Mouse (Mus musculus) hindbrain, embryonic 13.5 days (tissue): Measurements from ENCODE around the gene Exosc7. TPM values are rescaled to one million over a fixed set of nuclear protein-coding genes. Genes with fewer than 3 reads are reported as not detected.

Experiments used
- ATAC-seq: fragments of 200-750 bp; cut with Nextera tagmentation; 2 replicates; pipeline ENCODE4 v1.8.0; 2017; ENCODE audit warnings: moderate TSS enrichment; ENCODE audit not compliant: low FRiP score
- H3K27ac ChIP-seq: fragments of 300-500 bp; sonication (generic); 2 replicates; pipeline ENCODE4 v1.5.1; 2015; ENCODE audit warnings: inconsistent platforms, mild to moderate bottlenecking, moderate library complexity
- H3K27me3 ChIP-seq: fragments of 300-500 bp; sonication (generic); 2 replicates; pipeline ENCODE4 v1.6.1; 2015; ENCODE audit warnings: mild to moderate bottlenecking, inconsistent platforms
- H3K36me3 ChIP-seq: fragments of 300-500 bp; sonication (generic); 2 replicates; pipeline ENCODE4 v1.6.1; 2015; ENCODE audit warnings: mild to moderate bottlenecking, inconsistent platforms
- H3K4me1 ChIP-seq: fragments of 300-500 bp; sonication (generic); replicated peaks from 2 replicates; pipeline ENCODE4 v1.6.1; 2015; ENCODE audit warnings: inconsistent platforms
- H3K4me2 ChIP-seq: fragments of 300-500 bp; sonication (generic); 2 replicates; pipeline ENCODE4 v1.6.1; 2015; ENCODE audit warnings: inconsistent platforms, mild to moderate bottlenecking, moderate library complexity
- H3K4me3 ChIP-seq: fragments of 300-500 bp; sonication (generic); 2 replicates; pipeline ENCODE4 v1.5.1; 2015; ENCODE audit warnings: mild to moderate bottlenecking, inconsistent platforms
- H3K9ac ChIP-seq: fragments of 300-500 bp; sonication (generic); 2 replicates; pipeline ENCODE4 v1.6.1; 2015; ENCODE audit warnings: mild to moderate bottlenecking, inconsistent platforms
- H3K9me3 ChIP-seq: fragments of 300-500 bp; sonication (generic); 2 replicates; pipeline ENCODE4 v1.6.1; 2016; ENCODE audit warnings: inconsistent platforms
- WGBS: fragments of 180-500 bp; shearing (Covaris S2); methylation state at CpG from one replicate; pipeline ENCODE4 v1.1.7; 2015; 5-methylcytosine and 5-hydroxymethylcytosine counted together
- polyA plus RNA-seq: library from polyadenylated mRNA; unstranded; fragments of >200 nt; fragmentation: Nextera tagmentation; extraction: Ambion mirVana; gene quantifications from 2 replicates; pipeline ENCODE4 v1.2.1, GENCODE M21; 2015

Exosc7 gene
- 75.8 and 78.1 TPM in 2 replicates for polyA plus RNA-seq

- H3K27ac ChIP-seq, result peak within 1 kb of the TSS; percentile 96
- peaks cover 28% of the 10 kb centered on the region for H3K4me1 ChIP-seq
- no peaks in the 10 kb centered on the region for H3K9me3 ChIP-seq
- ATAC-seq, result peak; percentile 95
- under 1% methylated on average over 73 of the region's 79 CpGs for WGBS
- peak within 1 kb of the TSS; percentile 93 for H3K9ac ChIP-seq
- H3K4me2 ChIP-seq, result peak within 1 kb of the TSS; percentile 77
- H3K4me3 ChIP-seq, result peak within 1 kb of the TSS; percentile 86
- H3K27me3 ChIP-seq, result no peaks in the 10 kb centered on the region
- peaks cover 15% of the 10 kb centered on the region for H3K36me3 ChIP-seq
Measured at GRCm38 (mm10) chr9:123112805-123113521, at the start of gene Exosc7, which contains the start of gene Zdhhc3. Exosc7 (plus strand) TSS chr9:123113215. Zdhhc3 (minus strand) TSS chr9:123113205.

GRCm38 (mm10) chr9:123079149-123079548 is 33.9 kb upstream of the Exosc7 start:
- no peak for ATAC-seq
- H3K9ac ChIP-seq, result no peak overlapping the region
- no peak overlapping the region for H3K4me3 ChIP-seq
- peaks cover 94% of the 10 kb centered on the region for H3K36me3 ChIP-seq
- no peak overlapping the region for H3K4me2 ChIP-seq
- H3K27ac ChIP-seq, result no peak overlapping the region
- H3K4me1 ChIP-seq, result no peaks in the 10 kb centered on the region
- 85% methylated on average over 5 of the region's 5 CpGs for WGBS
- H3K9me3 ChIP-seq, result no peaks in the 10 kb centered on the region
- H3K27me3 ChIP-seq, result no peaks in the 10 kb centered on the region

- Histone ChIP-seq H3K36me3 (peaks cover 95% of the 10 kb centered on the region), H3K9me3 (no peaks in the 10 kb centered on the region), H3K4me1 (no peaks in the 10 kb centered on the region), H3K27me3 (no peaks in the 10 kb centered on the region), H3K27ac (no peak overlapping the region), H3K4me2 (no peak overlapping the region), H3K4me3 (no peak overlapping the region), H3K9ac (no peak overlapping the region)
- ATAC-seq, result no peak
- WGBS, result 94% methylated on average over 7 of the region's 7 CpGs
Measured at GRCm38 (mm10) chr9:123080355-123080754, 32.7 kb upstream of the Exosc7 start.

GRCm38 (mm10) chr9:123080796-123081195 is 32.2 kb upstream of the Exosc7 start:
- H3K36me3 ChIP-seq, result peaks cover 95% of the 10 kb centered on the region
- no peaks in the 10 kb centered on the region for H3K4me1 ChIP-seq
- no peaks in the 10 kb centered on the region for H3K9me3 ChIP-seq
- no peak overlapping the region for H3K4me3 ChIP-seq
- H3K27me3 ChIP-seq, result no peaks in the 10 kb centered on the region
- no peak for ATAC-seq
- no peak overlapping the region for H3K27ac ChIP-seq
- 78% methylated on average over 1 of the region's 1 CpGs for WGBS
- H3K4me2 ChIP-seq, result no peak overlapping the region
- H3K9ac ChIP-seq, result no peak overlapping the region

- no peak overlapping the region for H3K4me3 ChIP-seq
- H3K9ac ChIP-seq, result no peak overlapping the region
- no peak overlapping the region for H3K4me2 ChIP-seq
- H3K27ac ChIP-seq, result no peak overlapping the region
- ATAC-seq, result no peak
- no peaks in the 10 kb centered on the region for H3K27me3 ChIP-seq
- H3K9me3 ChIP-seq, result no peaks in the 10 kb centered on the region
- peaks cover 98% of the 10 kb centered on the region for H3K36me3 ChIP-seq
- H3K4me1 ChIP-seq, result no peaks in the 10 kb centered on the region
- WGBS, result 83% methylated on average over 1 of the region's 1 CpGs
Measured at GRCm38 (mm10) chr9:123085373-123085772, 27.6 kb upstream of the Exosc7 start.

- no peak overlapping the region for H3K9ac ChIP-seq
- no peak overlapping the region for H3K4me3 ChIP-seq
- no peak overlapping the region for H3K27ac ChIP-seq
- H3K4me1 ChIP-seq, result no peaks in the 10 kb centered on the region
- 83% methylated on average over 3 of the region's 3 CpGs for WGBS
- no peak overlapping the region for H3K4me2 ChIP-seq
- H3K27me3 ChIP-seq, result no peaks in the 10 kb centered on the region
- no peaks in the 10 kb centered on the region for H3K9me3 ChIP-seq
- H3K36me3 ChIP-seq, result peaks cover 87% of the 10 kb centered on the region
- ATAC-seq, result no peak
Measured at GRCm38 (mm10) chr9:123087558-123087957, 25.5 kb upstream of the Exosc7 start.

GRCm38 (mm10) chr9:123090844-123091243 is 22.2 kb upstream of the Exosc7 start:
- Histone ChIP-seq H3K9ac (no peak overlapping the region), H3K36me3 (peaks cover 78% of the 10 kb centered on the region), H3K4me1 (no peaks in the 10 kb centered on the region), H3K9me3 (no peaks in the 10 kb centered on the region), H3K4me2 (no peak overlapping the region), H3K27me3 (no peaks in the 10 kb centered on the region), H3K4me3 (no peak overlapping the region), H3K27ac (no peak overlapping the region)
- no peak for ATAC-seq
- WGBS, result 95% methylated on average over 4 of the region's 4 CpGs

GRCm38 (mm10) chr9:123099631-123100455 is 13.2 kb upstream of the Exosc7 start:
- Histone ChIP-seq H3K27ac (no peak overlapping the region), H3K36me3 (peaks cover 62% of the 10 kb centered on the region), H3K27me3 (no peaks in the 10 kb centered on the region), H3K9me3 (no peaks in the 10 kb centered on the region), H3K4me2 (no peak overlapping the region), H3K4me1 (no peaks in the 10 kb centered on the region), H3K9ac (no peak overlapping the region), H3K4me3 (no peak overlapping the region)
- WGBS, result 97% methylated on average over 16 of the region's 16 CpGs
- ATAC-seq, result no peak

- no peak overlapping the region for H3K9ac ChIP-seq
- H3K9me3 ChIP-seq, result no peaks in the 10 kb centered on the region
- peaks cover 37% of the 10 kb centered on the region for H3K36me3 ChIP-seq
- no peaks in the 10 kb centered on the region for H3K27me3 ChIP-seq
- no peak for ATAC-seq
- no peak overlapping the region for H3K27ac ChIP-seq
- no peak overlapping the region for H3K4me2 ChIP-seq
- H3K4me1 ChIP-seq, result no peaks in the 10 kb centered on the region
- H3K4me3 ChIP-seq, result no peak overlapping the region
Measured at GRCm38 (mm10) chr9:123103425-123103824, 9.6 kb upstream of the Exosc7 start.

- no peaks in the 10 kb centered on the region for H3K9me3 ChIP-seq
- no peak for ATAC-seq
- no peaks in the 10 kb centered on the region for H3K4me1 ChIP-seq
- H3K9ac ChIP-seq, result no peak overlapping the region
- H3K27ac ChIP-seq, result no peak overlapping the region
- no peak overlapping the region for H3K4me3 ChIP-seq
- H3K4me2 ChIP-seq, result no peak overlapping the region
- no peaks in the 10 kb centered on the region for H3K27me3 ChIP-seq
- peaks cover 28% of the 10 kb centered on the region for H3K36me3 ChIP-seq
Measured at GRCm38 (mm10) chr9:123104362-123104761, 8.7 kb upstream of the Exosc7 start.

- H3K4me1 ChIP-seq, result peaks cover 11% of the 10 kb centered on the region
- no peak overlapping the region for H3K4me2 ChIP-seq
- H3K27ac ChIP-seq, result no peak overlapping the region
- no peaks in the 10 kb centered on the region for H3K27me3 ChIP-seq
- H3K4me3 ChIP-seq, result no peak overlapping the region
- ATAC-seq, result no peak
- H3K36me3 ChIP-seq, result peaks cover 12% of the 10 kb centered on the region
- H3K9ac ChIP-seq, result no peak overlapping the region
- 93% methylated on average over 4 of the region's 4 CpGs for WGBS
- H3K9me3 ChIP-seq, result no peaks in the 10 kb centered on the region
Measured at GRCm38 (mm10) chr9:123107186-123107585, 5.8 kb upstream of the Exosc7 start.

GRCm38 (mm10) chr9:123109188-123109587 is 3.8 kb upstream of the Exosc7 start:
- Histone ChIP-seq H3K9me3 (no peaks in the 10 kb centered on the region), H3K4me2 (no peak overlapping the region), H3K9ac (no peak overlapping the region), H3K4me1 (peaks cover 20% of the 10 kb centered on the region), H3K4me3 (no peak overlapping the region), H3K27ac (no peak overlapping the region), H3K27me3 (no peaks in the 10 kb centered on the region), H3K36me3 (peaks cover 12% of the 10 kb centered on the region)
- 92% methylated on average over 7 of the region's 7 CpGs for WGBS
- ATAC-seq, result no peak
